Mouse (Mus musculus): ENCODE measurements around the gene Fam167b.
A peak's percentile ranks its signal among the peaks of the same experiment; 100 is the strongest.

DNA sequence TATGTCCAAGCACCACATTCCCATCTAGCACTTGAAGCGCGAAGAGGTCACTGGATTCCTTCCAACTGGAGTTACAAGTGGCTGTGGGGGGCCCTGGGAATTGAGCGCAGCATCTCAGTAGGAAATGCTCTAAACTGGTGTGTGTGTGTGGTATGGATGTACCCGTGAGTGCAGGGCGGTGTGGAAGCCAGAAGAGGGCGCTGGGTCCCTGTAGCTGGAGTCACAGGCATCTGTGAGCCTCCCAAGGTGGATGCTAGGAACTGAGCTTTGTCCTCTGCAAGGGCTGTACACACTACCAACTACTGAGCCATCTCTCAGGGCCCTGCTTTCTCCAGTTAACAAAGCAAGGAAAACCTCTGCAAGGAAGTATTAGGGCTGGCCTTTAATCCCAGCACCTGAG is 38.3 kb downstream of the Fam167b start:
- TF ChIP-seq CTCF (IDR thresholded peaks at IDR 0.05) = peak; percentile 69
- TF ChIP-seq EP300 (IDR thresholded peaks at IDR 0.05) = no peak
